Mouse (Mus musculus) ES-E14 (cell line): ENCODE results near the gene Cd69. TPM values are rescaled to one million over a fixed set of nuclear protein-coding genes. Genes with fewer than 3 reads are reported as not detected.

ENCODE experiments used
- DNase-seq: peaks from one replicate; pipeline ENCODE4 v3.0.0-alpha.2; 2013; ENCODE audit warnings: low read depth, low spot score
- H3K27ac ChIP-seq: 2 replicates; pipeline ENCODE4 v1.5.1; 2012; ENCODE audit warnings: low read depth, mild to moderate bottlenecking, low read length, moderate library complexity, mixed read lengths; ENCODE audit not compliant: poor library complexity, insufficient read depth, severe bottlenecking
- H3K36me3 ChIP-seq: 2 replicates; pipeline ENCODE4 v1.6.1; 2012; ENCODE audit warnings: mild to moderate bottlenecking, low read length, moderate library complexity, mixed read lengths; ENCODE audit not compliant: control insufficient read depth, poor library complexity, insufficient read depth, severe bottlenecking
- H3K4me1 ChIP-seq, 2 experiments: fragments of 150-350 bp in 1 of 2; sonication (generic) in 1 of 2; 2 replicates each; pipeline ENCODE4 v1.6.1; 2012; ENCODE audit warnings: low read length in 2 of 2, mild to moderate bottlenecking in 1 of 2, mixed read lengths in 1 of 2; ENCODE audit not compliant: control insufficient read depth in 2 of 2, insufficient read depth in 2 of 2, poor library complexity in 1 of 2
- H3K4me3 ChIP-seq, 2 experiments: fragments of 150-350 bp in 1 of 2; sonication (generic) in 1 of 2; 2 replicates each; pipeline ENCODE4 v1.5.1; 2012; ENCODE audit warnings: low read length in 2 of 2, low read depth in 1 of 2, mild to moderate bottlenecking in 1 of 2, mixed read lengths in 1 of 2; ENCODE audit not compliant: insufficient read depth in 1 of 2, poor library complexity in 1 of 2, severe bottlenecking in 1 of 2
- H3K9ac ChIP-seq: 2 replicates; pipeline ENCODE4 v1.6.1; 2012; ENCODE audit warnings: low read depth, mild to moderate bottlenecking, low read length, mixed read lengths; ENCODE audit not compliant: poor library complexity, insufficient read depth, severe bottlenecking
- H3K9me3 ChIP-seq: fragments of 150-350 bp; sonication (generic); 2 replicates; pipeline ENCODE4 v1.6.1; 2012; ENCODE audit warnings: low read depth, mild to moderate bottlenecking, low read length; ENCODE audit not compliant: control insufficient read depth, insufficient read depth
- CHD2 ChIP-seq: IDR thresholded peaks from 2 replicates; pipeline ENCODE4 v1.6.1; 2014; ENCODE audit warnings: mild to moderate bottlenecking, low read depth, low read length, inconsistent platforms
- HCFC1 ChIP-seq: IDR thresholded peaks from 2 replicates; pipeline ENCODE4 v1.6.1; 2012; ENCODE audit warnings: low read length, inconsistent platforms, borderline replicate concordance; ENCODE audit not compliant: insufficient read depth
- MAFK ChIP-seq: IDR thresholded peaks from 2 replicates; pipeline ENCODE4 v1.6.1; 2014; ENCODE audit warnings: mild to moderate bottlenecking, low read depth, low read length, inconsistent platforms; ENCODE audit not compliant: insufficient read depth
- ZC3H11A ChIP-seq: IDR thresholded peaks from 2 replicates; pipeline ENCODE4 v1.6.1; 2012; ENCODE audit warnings: low read depth, mild to moderate bottlenecking, inconsistent platforms, low read length, borderline replicate concordance
- ZNF384 ChIP-seq: IDR thresholded peaks from 2 replicates; pipeline ENCODE4 v1.6.1; 2012; ENCODE audit warnings: low read depth, low read length, inconsistent platforms
- in situ Hi-C, 2 experiments: fragments of 600-800 bp; cut with MboI; formaldehyde crosslinking; loops; one replicate each; pipeline ENCODE4 v1.15.1; 2025; ENCODE audit warnings: low sequenced_read_pairs in 2 of 2, inconsistent platforms in 1 of 2; ENCODE audit not compliant: unreplicated experiment in 2 of 2
- total RNA-seq: library from RNA; depleted of rRNA; stranded (reverse); fragments of 300-350 nt; gene quantifications from 2 replicates; pipeline ENCODE4 v1.2.3, GENCODE M21; 2012

Gene Cd69
- total RNA-seq, 1 experiment, result 0.49 TPM

DNA sequence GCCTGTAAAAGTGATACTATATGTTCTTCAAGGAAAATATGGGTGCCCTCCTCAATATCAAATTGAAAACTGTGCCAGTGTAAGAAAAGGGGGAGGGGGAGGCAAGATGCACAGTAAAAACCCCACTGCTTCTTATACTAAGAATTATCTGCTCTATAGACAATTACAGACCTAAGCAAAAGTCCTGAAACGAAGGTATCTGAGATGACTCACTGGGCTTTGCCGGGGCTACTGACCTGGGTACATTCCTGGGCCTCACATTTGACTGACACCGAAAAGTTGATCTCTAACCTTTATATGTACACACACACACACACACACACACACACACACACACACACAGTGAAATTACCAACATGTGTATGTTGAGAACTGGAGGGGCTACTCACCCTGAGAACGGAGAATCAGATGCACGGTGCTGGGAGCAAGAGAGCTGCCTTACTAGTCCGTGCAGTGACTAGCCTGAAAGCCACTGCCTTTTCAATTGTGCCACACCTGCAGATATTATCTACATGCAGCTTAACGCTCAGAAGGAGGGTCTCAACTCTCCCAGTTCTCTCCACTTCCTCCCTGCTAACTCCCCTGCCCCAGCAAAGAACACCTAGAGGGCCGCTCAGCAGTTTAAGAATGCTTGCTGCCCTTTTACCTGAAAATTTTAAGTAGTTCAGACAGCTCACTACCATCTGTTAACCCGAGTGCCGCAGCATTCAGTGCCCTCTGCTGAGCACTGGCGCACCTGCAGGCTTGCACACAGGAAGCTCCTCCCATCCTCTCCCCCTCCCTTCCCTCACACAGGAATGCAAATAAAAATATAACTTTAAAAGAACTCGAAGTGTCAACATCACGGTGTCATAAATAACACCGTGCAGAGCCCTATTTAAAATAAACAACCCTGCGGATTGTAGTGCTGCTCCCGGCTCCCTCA lies 37.6 kb downstream of the Cd69 start:
- TF ChIP-seq CHD2 (no peak), ZC3H11A (peak; percentile 34; the same call in 1 of the 2 replicates), MAFK (no peak)
- Histone ChIP-seq H3K27ac (no peak overlapping the region), H3K4me1 (peaks cover 2 to 11% of the 10 kb centered on the region in 2 experiments; a peak in 2 of 4 replicates), H3K4me3 (peak overlapping the region; percentile 34 to 45), H3K9ac (0 out of 2 replicates have a peak overlapping the region, but pooled peaks have one; percentile 48), H3K36me3 (no peaks in the 10 kb centered on the region), H3K9me3 (no peaks in the 10 kb centered on the region)
- in situ Hi-C loops, result no loop called here
- DNase-seq, result no peak

DNA sequence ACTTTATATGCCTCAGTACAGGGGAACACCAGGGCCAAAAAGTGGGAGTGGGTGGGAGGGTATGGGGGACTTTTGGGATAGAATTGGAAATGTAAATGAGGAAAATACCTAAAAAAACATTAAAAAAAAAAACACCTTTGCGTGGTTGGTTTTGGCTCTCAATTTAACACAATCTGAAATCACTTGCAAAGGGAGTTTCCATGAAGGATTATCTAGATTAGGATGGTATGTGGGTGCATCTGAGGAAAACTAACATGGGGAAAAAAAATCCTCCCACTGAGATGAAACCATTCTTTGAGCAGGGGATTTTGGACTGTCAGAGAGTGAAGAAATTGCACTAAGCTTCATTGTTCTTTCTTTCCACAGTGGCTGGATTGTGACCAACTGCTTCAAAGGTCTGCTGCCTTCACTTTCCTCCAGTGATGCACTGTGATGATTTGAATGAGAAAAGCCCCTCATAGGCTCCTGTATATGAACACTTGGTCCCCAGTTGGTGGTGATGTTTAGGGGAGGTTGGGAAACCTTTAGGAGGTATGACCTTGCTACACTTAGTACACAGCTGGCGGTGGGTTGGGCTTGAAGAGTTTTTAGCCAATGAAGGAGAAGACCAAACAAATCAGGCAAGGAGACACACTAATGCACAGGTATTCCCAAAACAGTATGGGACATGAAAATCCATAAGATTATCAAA lies 38.4 kb downstream of the Cd69 start:
- in situ Hi-C loops, result no loop called here
- H3K9ac ChIP-seq, result no peak overlapping the region
- TF ChIP-seq HCFC1 (no peak), CHD2 (no peak), ZC3H11A (no peak), MAFK (no peak), ZNF384 (no peak)

DNA sequence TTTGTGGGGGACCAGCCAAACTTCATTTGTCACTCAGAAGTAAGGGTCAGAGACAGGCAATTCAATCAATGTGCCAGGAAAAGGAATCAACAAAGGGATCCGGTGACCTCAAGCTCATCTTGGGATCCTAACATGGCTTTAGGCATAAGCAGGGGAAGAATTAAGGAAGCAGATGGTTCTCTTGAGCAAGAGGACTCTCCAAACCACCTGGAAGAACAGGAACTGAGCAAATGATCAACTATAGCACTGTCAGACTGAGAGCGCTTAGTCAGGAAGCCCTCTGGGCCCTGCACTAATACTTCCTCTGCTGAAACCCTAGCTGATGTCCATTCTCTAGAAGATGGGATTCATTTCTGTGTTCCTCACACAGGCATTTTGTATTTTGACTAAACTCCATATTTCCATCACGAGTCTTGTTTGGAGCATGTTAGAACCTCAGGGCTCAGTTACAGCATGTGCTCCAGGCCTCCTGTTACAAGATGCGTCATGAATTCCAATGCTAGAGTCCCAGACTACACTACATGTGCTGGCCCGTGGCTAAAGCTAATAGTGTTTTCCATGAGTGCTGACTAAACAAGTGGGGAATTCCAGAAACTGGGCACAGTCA lies 39.3 kb downstream of the Cd69 start:
- in situ Hi-C loops, result no loop called here
- DNase-seq, result no peak
- TF ChIP-seq MAFK, result no peak
- no peak for TF ChIP-seq ZNF384
- no peak overlapping the region for H3K27ac ChIP-seq
- H3K36me3 ChIP-seq, result no peaks in the 10 kb centered on the region
- no peaks in the 10 kb centered on the region for H3K9me3 ChIP-seq
- H3K4me1 ChIP-seq, result peaks cover 2 to 11% of the 10 kb centered on the region in 2 experiments; a peak in 2 of 4 replicates
- H3K9ac ChIP-seq, result no peak overlapping the region
- H3K4me3 ChIP-seq, result no peak overlapping the region

More for the DNA sequence above, 38.4 kb downstream of the Cd69 start:
- Histone ChIP-seq H3K9me3 (no peaks in the 10 kb centered on the region), H3K4me1 (peaks cover 2 to 11% of the 10 kb centered on the region in 2 experiments; a peak in 2 of 4 replicates), H3K27ac (no peak overlapping the region), H3K4me3 (no peak overlapping the region), H3K36me3 (no peaks in the 10 kb centered on the region)
- no peak for DNase-seq

DNA sequence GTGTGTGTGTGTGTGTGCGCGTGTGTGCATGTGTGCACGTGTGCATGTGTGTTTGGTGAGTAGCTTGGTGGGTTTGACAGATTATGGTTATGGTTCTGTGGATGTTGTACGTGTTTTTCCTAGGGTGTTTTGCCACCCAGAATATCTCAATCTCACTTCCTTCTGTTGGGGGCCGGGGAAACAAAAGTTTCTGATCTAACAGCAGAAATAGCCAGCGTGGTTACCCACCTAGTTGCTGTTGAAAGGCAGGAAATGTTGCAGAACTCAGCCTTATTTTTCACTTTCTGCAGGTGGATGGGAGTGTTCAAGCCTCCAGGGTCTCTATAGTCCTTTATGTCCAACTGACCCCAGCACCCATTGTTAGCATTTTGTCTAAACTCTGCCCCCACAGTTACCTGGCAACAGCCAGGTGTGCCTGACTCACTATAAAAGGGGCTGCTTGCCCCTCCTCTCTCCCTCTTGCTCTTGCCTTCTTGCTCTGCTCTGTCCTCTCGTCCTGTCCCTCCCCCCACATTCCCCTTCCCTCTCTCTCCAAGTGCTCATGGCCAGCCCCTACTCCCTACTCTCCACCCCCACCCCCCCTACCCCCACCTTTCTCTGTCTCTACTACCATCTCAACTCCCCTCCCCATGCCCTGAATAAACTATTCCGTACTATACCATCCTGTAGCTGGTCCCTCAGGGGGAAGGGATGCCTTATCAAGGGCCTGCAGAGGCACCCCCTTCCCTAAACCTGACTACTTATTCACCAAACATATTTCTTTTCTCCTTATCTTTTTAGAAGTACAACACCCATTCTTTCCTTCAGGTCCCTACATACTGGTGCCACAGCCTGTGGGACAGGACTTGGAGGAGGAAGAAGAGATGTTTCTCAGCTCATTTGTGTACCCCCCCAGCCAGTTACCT lies 40.5 kb downstream of the Cd69 start:
- no peak for DNase-seq

More for the DNA sequence above, 40.5 kb downstream of the Cd69 start:
- in situ Hi-C loops, result no loop called here
- peaks cover 2 to 11% of the 10 kb centered on the region in 2 experiments; a peak in 2 of 4 replicates for H3K4me1 ChIP-seq
- no peaks in the 10 kb centered on the region for H3K9me3 ChIP-seq
- no peak overlapping the region for H3K4me3 ChIP-seq
- no peak overlapping the region for H3K9ac ChIP-seq
- no peaks in the 10 kb centered on the region for H3K36me3 ChIP-seq
- H3K27ac ChIP-seq, result no peak overlapping the region
- no peak for TF ChIP-seq MAFK
- no peak for TF ChIP-seq CHD2
- TF ChIP-seq ZNF384, result no peak
- no peak for TF ChIP-seq HCFC1
- no peak for TF ChIP-seq ZC3H11A
